Comparison of ENCODE assay signal across 21 mouse cellular contexts in genomic region chr5:112498921-112499917, GRCm38 (mm10). TPM values are rescaled to one million over a fixed set of nuclear protein-coding genes. Genes with fewer than 3 reads are reported as not detected.
A peak's percentile ranks its signal among the peaks of the same experiment; 100 is the strongest.
DNase-seq lines count a peak whose midpoint lies in the region; ATAC-seq and TF ChIP-seq lines count a peak whose summit lies in the region.
"Had no signal": no experiment of that assay in that cellular context is flagged by ENCODE, and none has a peak within 500 bp of the region (broad histone marks: within the 10 kb centered on the region; RNA-seq: fewer than 3 reads in every experiment).

No protein-coding gene starts in this region.

- no peaks in the 10 kb centered on the region for H3K36me3 ChIP-seq in heart, embryonic 16.5 days (ENCODE audit: control insufficient read depth, insufficient read depth)
- H3K36me3 ChIP-seq in liver, embryonic 14.5 days (replicated peaks; ENCODE audit: control insufficient read depth, insufficient read depth, low read depth) = no peaks in the 10 kb centered on the region
- no peaks in the 10 kb centered on the region for H3K36me3 ChIP-seq in stomach, postnatal 0 days (ENCODE audit: control insufficient read depth, insufficient read depth, low read length)
- H3K36me3 ChIP-seq: limb, embryonic 10.5 days; neural tube, embryonic 13.5 days had no signal

- no peak overlapping the region for H3K4me3 ChIP-seq in heart, embryonic 16.5 days (ENCODE audit: low read length)
- H3K4me3 ChIP-seq in liver, embryonic 14.5 days (ENCODE audit: insufficient read depth in 1 of 2, low read depth in 2 of 2, low read length in 2 of 2) = no peak overlapping the region
- H3K4me3 ChIP-seq in stomach, postnatal 0 days (ENCODE audit: low read depth, low read length) = no peak overlapping the region
- H3K4me3 ChIP-seq: limb, embryonic 10.5 days; neural tube, embryonic 13.5 days had no signal

- H3K27ac ChIP-seq in heart, embryonic 16.5 days (ENCODE audit: low read length) = no peak overlapping the region
- no peak overlapping the region for H3K27ac ChIP-seq in liver, embryonic 14.5 days
- H3K27ac ChIP-seq in stomach, postnatal 0 days (replicated peaks) = no peak overlapping the region
- H3K27ac ChIP-seq: limb, embryonic 10.5 days had no signal

- TF ChIP-seq CTCF in liver, embryonic 14.5 days (IDR thresholded peaks at IDR 0.05; ENCODE audit: low read depth) = no peak
- no peak for TF ChIP-seq CTCF in stomach, postnatal 0 days (IDR thresholded peaks at IDR 0.05; ENCODE audit: low read depth)

- peaks cover 21% of the 10 kb centered on the region for H3K27me3 ChIP-seq in heart, embryonic 16.5 days (ENCODE audit: control insufficient read depth, insufficient read depth, low read length)
- H3K27me3 ChIP-seq in liver, embryonic 14.5 days (ENCODE audit: control insufficient read depth, insufficient read depth, low read length) = no peaks in the 10 kb centered on the region
- H3K27me3 ChIP-seq in stomach, postnatal 0 days (ENCODE audit: control insufficient read depth, insufficient read depth, low read length) = no peaks in the 10 kb centered on the region

- no peak for DNase-seq in heart, postnatal 36 days
- DNase-seq in ovary, postnatal 36 days (ENCODE audit: low spot score) = peak; percentile 34
- no peak for DNase-seq in ovary, postnatal 10 days (ENCODE audit: low spot score)
- no peak for DNase-seq in liver, embryonic 14.5 days (ENCODE audit: low read depth in 3 of 3, low spot score in 3 of 3)
- DNase-seq in stomach, postnatal 0 days (ENCODE audit: low spot score) = peak; percentile 23
- no peak for DNase-seq in cerebellum, postnatal 4 days (ENCODE audit: low spot score in 2 of 2)
- no peak for DNase-seq in adrenal gland, postnatal 25 days
- DNase-seq: adrenal gland, postnatal 36 days; heart, adult 11 months; kidney, postnatal 4 days; layer of hippocampus, postnatal 36 days; lung, postnatal 14 days; right cerebral cortex, adult 18-20 months; thymus, postnatal 14 days had no signal

- H3K9ac ChIP-seq in heart, embryonic 16.5 days (ENCODE audit: low read length) = no peak overlapping the region
- H3K9ac ChIP-seq in liver, embryonic 14.5 days (replicated peaks) = no peak overlapping the region
- H3K9ac ChIP-seq in stomach, postnatal 0 days (ENCODE audit: low read length) = no peak overlapping the region

- peaks cover 5% of the 10 kb centered on the region for H3K4me1 ChIP-seq in heart, embryonic 16.5 days (ENCODE audit: control insufficient read depth, insufficient read depth, low read length)
- H3K4me1 ChIP-seq in liver, embryonic 14.5 days (replicated peaks; ENCODE audit: control insufficient read depth in 2 of 2, insufficient read depth in 2 of 2, low read length in 1 of 2) = peaks cover 0 to 6% of the 10 kb centered on the region in 2 experiments; a peak in 2 of 4 replicates
- H3K4me1 ChIP-seq in stomach, postnatal 0 days (replicated peaks; ENCODE audit: control insufficient read depth, insufficient read depth) = no peaks in the 10 kb centered on the region

- WGBS in heart, embryonic 16.5 days = 41% methylated on average over 13 of the region's 13 CpGs
- WGBS in liver, embryonic 14.5 days (ENCODE audit: insufficient replicate concordance) = 40% methylated on average over 13 of the region's 13 CpGs
- 61% methylated on average over 13 of the region's 13 CpGs for WGBS in stomach, postnatal 0 days

- TF ChIP-seq EP300 in liver, embryonic 14.5 days (IDR thresholded peaks at IDR 0.05; ENCODE audit: low read depth) = no peak
- no peak for TF ChIP-seq EP300 in stomach, postnatal 0 days (optimal IDR thresholded peaks at IDR 0.05)

- ATAC-seq in heart, embryonic 16.5 days (replicated peaks; ENCODE audit: extremely low read depth, insufficient read depth, low FRiP score) = 0 out of 2 replicates have a peak, but pooled peaks have one; percentile 37
- peak; percentile 74 for ATAC-seq in liver, embryonic 14.5 days (ENCODE audit: insufficient read depth)
- ATAC-seq in stomach, postnatal 0 days (ENCODE audit: low FRiP score, low TSS enrichment) = no peak

- H3K4me2 ChIP-seq in heart, embryonic 16.5 days (ENCODE audit: low read depth, low read length) = no peak overlapping the region
- H3K4me2 ChIP-seq in liver, embryonic 14.5 days (ENCODE audit: low read depth) = no peak overlapping the region; the same call in 1 of the 2 replicates
- no peak overlapping the region for H3K4me2 ChIP-seq in stomach, postnatal 0 days (replicated peaks; ENCODE audit: low read depth)
- H3K4me2 ChIP-seq: neural tube, embryonic 13.5 days had no signal

- H3K9me3 ChIP-seq in heart, embryonic 16.5 days (replicated peaks; ENCODE audit: control insufficient read depth, low read length) = no peaks in the 10 kb centered on the region
- H3K9me3 ChIP-seq in liver, embryonic 14.5 days (ENCODE audit: control insufficient read depth, low read length) = no peaks in the 10 kb centered on the region
- H3K9me3 ChIP-seq in stomach, postnatal 0 days (ENCODE audit: control insufficient read depth, low read length) = no peaks in the 10 kb centered on the region
- H3K9me3 ChIP-seq: limb, embryonic 10.5 days; neural tube, embryonic 13.5 days had no signal

- intact Hi-C loops in heart, postnatal 36 days (cut with DNase I) = no loop called here

RNA-seq across cellular contexts. Expression of gene Gm6588, which starts 50.0 kb away (rescaled TPM):
- not detected in 2 replicates for polyA plus RNA-seq in heart, embryonic 16.5 days (2015; fragmentation: Nextera tagmentation; extraction: Ambion mirVana)
- total RNA-seq in heart, postnatal 36 days (2021) = not detected
- not detected in 2 replicates for polyA plus RNA-seq in liver, embryonic 14.5 days (2012; rRNA removed)
- polyA plus RNA-seq in liver, embryonic 14.5 days (2014; fragmentation: Nextera tagmentation; extraction: Ambion mirVana) = not detected in 2 replicates
- polyA plus RNA-seq in stomach, postnatal 0 days (2015; fragmentation: Nextera tagmentation; extraction: Ambion mirVana) = 0.05 TPM in 1 of 2 replicates, not detected in the other
- total RNA-seq in adrenal gland, postnatal 25 days (2021) = not detected in 2 replicates
- total RNA-seq: adrenal gland, postnatal 36 days; common myeloid progenitor, adult 5-6 weeks; heart, postnatal 25 days; layer of hippocampus, postnatal 36 days had no signal
- polyA plus RNA-seq: frontal cortex, adult 2 months; intestine, embryonic 14.5 days; limb, embryonic 10.5 days had no signal

Comparison
In these comparisons a context has a peak if more than half of its experiments do, and no peak if none do; other contexts are left out.
1. DNase-seq: peak in ovary, postnatal 36 days (single experiment) and stomach, postnatal 0 days (single experiment); none in heart, postnatal 36 days (0 of 2), ovary, postnatal 10 days (single experiment), liver, embryonic 14.5 days (0 of 3), cerebellum, postnatal 4 days (0 of 2) and adrenal gland, postnatal 25 days (single experiment).